17 mouse cellular contexts compared by ENCODE assay signal in genomic region chr10:107954444-107954843, GRCm38 (mm10). TPM values are rescaled to one million over a fixed set of nuclear protein-coding genes. Genes with fewer than 3 reads are reported as not detected.
DNase-seq lines count a peak whose midpoint lies in the region; ATAC-seq and TF ChIP-seq lines count a peak whose summit lies in the region.
"Had no signal": no experiment of that assay in that cellular context is flagged by ENCODE, and none has a peak within 500 bp of the region (broad histone marks: within the 10 kb centered on the region; RNA-seq: fewer than 3 reads in every experiment).

No protein-coding gene starts in this region.

- H3K4me3 ChIP-seq in gastrocnemius, adult 2 months = no peak overlapping the region
- no peak overlapping the region for H3K4me3 ChIP-seq in kidney, embryonic 16.5 days (ENCODE audit: low read length)
- H3K4me3 ChIP-seq: forebrain, embryonic 12.5 days; hindbrain, embryonic 13.5 days had no signal

- H3K9ac ChIP-seq in kidney, embryonic 16.5 days (replicated peaks; ENCODE audit: low read length) = no peak overlapping the region
- H3K9ac ChIP-seq: forebrain, embryonic 12.5 days; hindbrain, embryonic 13.5 days had no signal

- H3K4me1 ChIP-seq in kidney, embryonic 16.5 days (ENCODE audit: insufficient read depth, low read length) = no peaks in the 10 kb centered on the region
- H3K4me1 ChIP-seq: forebrain, embryonic 12.5 days; hindbrain, embryonic 13.5 days had no signal

- no peak for ATAC-seq in kidney, embryonic 16.5 days (ENCODE audit: low FRiP score, low TSS enrichment)
- ATAC-seq: intestine, postnatal 0 days had no signal

- no peak overlapping the region for H3K27ac ChIP-seq in gastrocnemius, adult 2 months
- H3K27ac ChIP-seq in kidney, embryonic 16.5 days (ENCODE audit: low read length) = no peak overlapping the region
- H3K27ac ChIP-seq: forebrain, embryonic 12.5 days; hindbrain, embryonic 13.5 days had no signal

- no peaks in the 10 kb centered on the region for H3K9me3 ChIP-seq in kidney, embryonic 16.5 days (ENCODE audit: low read length)
- H3K9me3 ChIP-seq: forebrain, embryonic 12.5 days; hindbrain, embryonic 13.5 days had no signal

- H3K36me3 ChIP-seq in kidney, embryonic 16.5 days (ENCODE audit: insufficient read depth, low read length) = no peaks in the 10 kb centered on the region
- H3K36me3 ChIP-seq: forebrain, embryonic 12.5 days; hindbrain, embryonic 13.5 days had no signal

- no peak overlapping the region for H3K4me2 ChIP-seq in kidney, embryonic 16.5 days (replicated peaks; ENCODE audit: low read depth, low read length)
- H3K4me2 ChIP-seq: forebrain, embryonic 12.5 days; hindbrain, embryonic 13.5 days; liver, embryonic 11.5 days had no signal

- no peaks in the 10 kb centered on the region for H3K27me3 ChIP-seq in kidney, embryonic 16.5 days (ENCODE audit: insufficient read depth, low read length)
- H3K27me3 ChIP-seq: forebrain, embryonic 12.5 days; hindbrain, embryonic 13.5 days had no signal

- no peak for TF ChIP-seq CTCF in gastrocnemius, adult 2 months (IDR thresholded peaks at IDR 0.05)

- peak; percentile 31 for DNase-seq in gastrocnemius, adult 2 months
- no peak for DNase-seq in gastrocnemius, postnatal 4 days (ENCODE audit: low spot score in 2 of 2)
- DNase-seq in kidney, adult 9 months = peak; percentile 34
- peak; percentile 18 for DNase-seq in A20 (ENCODE audit: low read depth, low spot score)
- peak; percentile 76 for DNase-seq in kidney, postnatal 14 days
- DNase-seq in spleen, adult 12 weeks (ENCODE audit: low spot score) = no peak
- DNase-seq in thymus, postnatal 25 days = no peak
- DNase-seq: adrenal gland, adult 8-10 months; cerebellum, adult 9-10 months; embryo, embryonic 11 days; midbrain, embryonic 14.5 days; right cerebral cortex, adult 18-20 months had no signal

- 60% methylated on average over 6 of the region's 6 CpGs for WGBS in kidney, embryonic 16.5 days

- intact Hi-C loops in gastrocnemius, adult 2 months (cut with DNase I) = no loop called here

RNA-seq across cellular contexts. Expression of gene Otogl, which starts 42.5 kb away (rescaled TPM):
- total RNA-seq in gastrocnemius, adult 2 months (2021) = under 1 TPM; 0.05 to 0.06 TPM
- under 1 TPM; 0.10 to 0.13 TPM for total RNA-seq in gastrocnemius, postnatal 4 days (2021)
- 0.06 TPM in 2 replicates for polyA plus RNA-seq in kidney, embryonic 16.5 days (2015; fragmentation: Nextera tagmentation; extraction: Ambion mirVana)
- polyA plus RNA-seq: forebrain, embryonic 12.5 days; intestine, postnatal 0 days had no signal

Comparison
In these comparisons a context has a peak if more than half of its experiments do, and no peak if none do; other contexts are left out.
1. DNase-seq: peak in gastrocnemius, adult 2 months (single experiment), kidney, adult 9 months (single experiment), A20 (single experiment) and kidney, postnatal 14 days (single experiment); none in gastrocnemius, postnatal 4 days (0 of 2), spleen, adult 12 weeks (single experiment) and thymus, postnatal 25 days (single experiment).